Mouse (Mus musculus) Patski (cell line): Measurements from ENCODE around the gene Dnase2a. TPM values are rescaled to one million over a fixed set of nuclear protein-coding genes. Genes with fewer than 3 reads are reported as not detected.

Experiments
- ATAC-seq: fragments of 100-300 bp; one replicate; pipeline ENCODE4 v1.8.0; 2021
- CTCF ChIA-PET: fragments of 350-600 bp; sonication (Branson Sonifier 250); formaldehyde crosslinking; loops from one replicate; lab custom pipeline; 2022; ENCODE audit warnings: inconsistent platforms; lab: Charles Lee
- POLR2A ChIA-PET: fragments of 350-600 bp; sonication (Branson Sonifier 250); formaldehyde crosslinking; loops from one replicate; lab custom pipeline; 2022; ENCODE audit warnings: antibody characterized with exemption, inconsistent platforms; lab: Charles Lee
- DNase-seq: peaks from one replicate; pipeline ENCODE4 v3.0.0-alpha.2; 2011; ENCODE audit warnings: low read depth, low spot score
- H3K27me3 ChIP-seq: fragments of 371-371 bp; one replicate; pipeline ENCODE4 v1.5.1; 2021
- CTCF ChIP-seq: fragments of 100-300 bp; IDR thresholded peaks from one replicate; pipeline ENCODE4 v1.5.1; 2021
- in situ Hi-C: fragments of 300-500 bp; cut with MboI; formaldehyde crosslinking; loops from 3 replicates; pipeline ENCODE4 v1.11.1; 2018; ENCODE audit warnings: low pct_unique_long_range_greater_than_20kb, mixed read lengths
- polyA plus RNA-seq: library from polyadenylated mRNA; unstranded; gene quantifications from one replicate; pipeline ENCODE4 v1.2.3, GENCODE M21; 2021

Gene Dnase2a
- polyA plus RNA-seq, 1 experiment from 2014 or later, result 25.9 TPM

GRCm38 (mm10) chr8:84935489-84935888 is 27.1 kb downstream of the Dnase2a start:
- no peak for TF ChIP-seq CTCF

GRCm38 (mm10) chr8:84936041-84936961 is 27.9 kb downstream of the Dnase2a start:
- in situ Hi-C loops, result no loop called here

More at GRCm38 (mm10) chr8:84935489-84935888, 27.1 kb downstream of the Dnase2a start:
- ATAC-seq (no peak), DNase-seq (no peak)
- in situ Hi-C loops, result no loop called here
- H3K27me3 ChIP-seq, result peaks cover 55% of the 10 kb centered on the region
- ChIA-PET CTCF (no interaction called here), POLR2A (no interaction called here)

GRCm38 (mm10) chr8:84936962-84937546 is 28.7 kb downstream of the Dnase2a start, which contains the start of gene Mast1:
TSS of gene Mast1 (minus strand) at chr8:84937359.
- DNase-seq, result no peak
- ChIA-PET CTCF (no interaction called here), POLR2A (no interaction called here)
- in situ Hi-C loops, result no loop called here
- TF ChIP-seq CTCF, result peak; percentile 99
- H3K27me3 ChIP-seq, result peaks cover 56% of the 10 kb centered on the region
- ATAC-seq, result peak; percentile 60

More at GRCm38 (mm10) chr8:84936041-84936961, 27.9 kb downstream of the Dnase2a start:
- H3K27me3 ChIP-seq, result peaks cover 60% of the 10 kb centered on the region
- DNase-seq (no peak), ATAC-seq (no peak)
- no peak for TF ChIP-seq CTCF
- ChIA-PET POLR2A (no interaction called here), CTCF (no interaction called here)

DNA sequence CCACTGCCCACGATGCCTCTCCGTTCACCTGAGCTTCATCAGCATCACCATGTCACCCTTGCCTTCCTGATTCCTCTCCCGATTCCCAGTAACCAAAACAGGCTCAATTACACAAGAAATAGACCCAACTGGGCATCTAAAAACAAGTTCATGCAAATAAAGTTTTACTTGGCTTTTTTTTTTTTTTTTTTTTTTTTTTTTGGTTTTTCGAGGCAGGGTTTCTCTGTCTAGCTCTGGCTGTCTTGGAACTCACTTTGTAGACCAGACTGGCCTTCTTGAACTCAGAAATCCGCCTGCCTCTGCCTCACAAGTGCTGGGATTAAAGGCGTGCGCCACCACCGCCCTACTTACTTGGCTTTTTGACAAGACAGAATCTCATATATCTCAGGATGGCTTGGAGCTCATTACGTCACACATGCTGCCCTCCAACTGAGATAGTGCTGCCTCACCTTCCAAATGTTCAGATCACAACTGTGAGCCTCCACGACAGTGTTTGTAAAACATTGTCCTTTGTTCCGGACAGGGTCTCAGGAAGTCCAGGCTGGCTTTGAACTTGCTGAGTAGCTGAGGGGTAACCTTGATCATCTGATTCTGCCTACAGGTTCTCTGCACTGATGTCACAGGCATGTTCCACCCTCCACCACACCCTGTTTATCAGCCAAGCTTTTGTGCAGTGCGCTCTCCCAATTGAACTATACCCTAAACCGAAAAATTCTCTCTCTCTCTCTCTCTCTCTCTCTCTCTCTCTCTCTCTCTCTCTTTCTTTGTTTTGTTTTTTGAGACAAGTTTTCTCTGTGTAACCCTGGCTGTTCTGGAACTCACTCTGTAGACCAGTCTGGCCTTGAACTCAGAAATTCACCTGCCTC is 29.5 kb downstream of the Dnase2a start:
- DNase-seq, result no peak
- POLR2A ChIA-PET, result no interaction called here
- CTCF ChIA-PET, result interaction anchor here (2.0 kb wide), 1 partner anchor 8 kb away, joined by 5 read pairs; no protein-coding TSS in a partner anchor
- no peak for ATAC-seq
- peaks cover 50% of the 10 kb centered on the region for H3K27me3 ChIP-seq
- no peak for TF ChIP-seq CTCF
- in situ Hi-C loops, result no loop called here

GRCm38 (mm10) chr8:84943699-84944098 is 35.3 kb downstream of the Dnase2a start:
- CTCF ChIA-PET, result interaction anchor here (1.3 to 1.4 kb wide), 2 partner anchors 31 to 46 kb away, joined by 3 read pairs; no protein-coding TSS in a partner anchor
- TF ChIP-seq CTCF, result no peak
- DNase-seq, result no peak
- in situ Hi-C loops, result no loop called here
- POLR2A ChIA-PET, result no interaction called here
- H3K27me3 ChIP-seq, result peaks cover 62% of the 10 kb centered on the region
- no peak for ATAC-seq

- ATAC-seq, result no peak
- POLR2A ChIA-PET, result no interaction called here
- CTCF ChIA-PET, result interaction anchor here (1.1 to 1.4 kb wide), 4 partner anchors 17 to 53 kb away, joined by 3 read pairs; no protein-coding TSS in a partner anchor
- DNase-seq, result no peak
- in situ Hi-C loops, result no loop called here
- no peak for TF ChIP-seq CTCF
- H3K27me3 ChIP-seq, result peaks cover 59% of the 10 kb centered on the region
These were observed 36.3 kb downstream of the Dnase2a start for GRCm38 (mm10) chr8:84944478-84945160.

- DNase-seq (no peak), ATAC-seq (no peak)
- ChIA-PET CTCF (interaction anchor here (1.1 to 1.4 kb wide), 3 partner anchors 17 to 53 kb away, joined by 3 read pairs; no protein-coding TSS in a partner anchor), POLR2A (no interaction called here)
- H3K27me3 ChIP-seq, result peaks cover 64% of the 10 kb centered on the region
- in situ Hi-C loops, result no loop called here
- no peak for TF ChIP-seq CTCF
These were observed 36.9 kb downstream of the Dnase2a start for GRCm38 (mm10) chr8:84945235-84945632.

GRCm38 (mm10) chr8:84945633-84946527 is 37.5 kb downstream of the Dnase2a start:
- H3K27me3 ChIP-seq, result peaks cover 63% of the 10 kb centered on the region
- in situ Hi-C loops, result no loop called here
- peak; percentile 15 for ATAC-seq
- no peak for DNase-seq
- peak; percentile 62 for TF ChIP-seq CTCF
- CTCF ChIA-PET, result interaction anchor here (1.1 to 1.2 kb wide), 2 partner anchors 18 to 52 kb away, joined by 3 read pairs; no protein-coding TSS in a partner anchor
- POLR2A ChIA-PET, result no interaction called here
